Mouse (Mus musculus): ENCODE data around the gene Gm49601.
A peak's percentile ranks its signal among the peaks of the same experiment; 100 is the strongest.

The Gm49601 gene

DNA sequence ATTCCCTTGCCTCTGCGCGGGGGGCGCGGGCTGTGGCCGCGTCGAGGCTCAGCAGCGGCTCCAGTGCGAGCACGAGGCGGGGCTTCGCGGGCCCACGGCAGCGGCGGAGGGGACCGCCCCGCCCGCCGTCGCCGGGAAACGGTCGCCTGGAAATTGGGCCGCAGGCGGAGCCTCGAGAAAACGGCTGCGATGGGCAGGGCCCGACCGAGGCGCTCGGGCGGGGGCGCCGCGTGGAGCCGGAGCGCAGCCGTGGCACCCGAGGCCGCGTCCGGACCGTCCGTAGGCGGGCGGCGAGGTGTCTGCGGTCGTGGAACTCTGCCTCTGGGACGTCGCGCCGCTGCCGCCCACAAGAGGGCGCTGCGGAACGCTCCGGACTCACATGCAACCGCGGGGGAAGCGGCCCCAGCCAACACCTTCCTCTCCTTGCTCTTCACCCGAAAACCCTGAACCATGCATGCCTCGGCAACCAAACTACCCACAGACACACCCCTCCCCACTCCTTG is at the start of gene Gm49601:
Gene Gm49601, minus strand, starts transcription at position 52 of the 503 bp plus-strand sequence.
- DNase-seq (ENCODE audit: low read depth, low spot score) = peak; percentile 17

DNA sequence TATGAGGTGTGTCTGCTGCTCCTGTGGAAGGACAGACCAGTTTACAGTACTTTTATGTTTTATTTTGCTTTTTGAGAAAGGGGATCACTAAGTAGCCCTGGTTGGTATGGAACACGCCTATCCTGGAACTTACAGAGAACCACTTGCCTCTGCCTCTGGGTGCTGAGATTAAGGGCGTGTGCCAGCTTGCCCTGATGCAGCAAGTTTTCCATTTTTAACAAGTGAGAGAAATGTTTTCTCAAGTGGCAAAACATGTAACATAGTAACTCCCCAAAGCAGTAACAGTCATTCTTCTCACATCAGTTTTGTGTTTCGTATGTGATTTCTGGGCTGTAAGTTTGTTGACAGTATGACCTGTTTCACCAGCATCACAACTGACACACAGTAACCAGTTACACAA is 46.8 kb upstream of the Gm49601 start:
- DNase-seq (ENCODE audit: low read depth, low spot score) = no peak

DNA sequence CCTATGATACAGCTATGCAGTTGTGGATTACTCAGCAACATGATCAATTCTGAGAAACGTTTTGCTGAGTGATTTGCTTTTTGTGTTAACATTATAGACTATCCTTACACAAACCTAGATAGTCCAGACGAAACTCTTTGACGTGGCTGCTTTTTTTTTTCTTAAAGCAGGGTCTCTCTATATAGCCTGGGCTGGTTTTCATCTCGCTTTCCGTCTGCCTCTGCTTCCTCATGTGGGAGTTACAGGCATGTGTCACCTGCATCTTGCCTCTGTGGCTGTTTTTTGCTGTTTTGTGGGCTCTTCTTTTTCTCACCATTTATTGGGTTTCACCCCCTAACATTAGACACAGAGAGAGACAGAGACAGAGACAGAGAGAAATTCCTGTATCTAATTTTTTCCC is 45.8 kb upstream of the Gm49601 start:
- DNase-seq (ENCODE audit: low read depth, low spot score) = no peak

DNA sequence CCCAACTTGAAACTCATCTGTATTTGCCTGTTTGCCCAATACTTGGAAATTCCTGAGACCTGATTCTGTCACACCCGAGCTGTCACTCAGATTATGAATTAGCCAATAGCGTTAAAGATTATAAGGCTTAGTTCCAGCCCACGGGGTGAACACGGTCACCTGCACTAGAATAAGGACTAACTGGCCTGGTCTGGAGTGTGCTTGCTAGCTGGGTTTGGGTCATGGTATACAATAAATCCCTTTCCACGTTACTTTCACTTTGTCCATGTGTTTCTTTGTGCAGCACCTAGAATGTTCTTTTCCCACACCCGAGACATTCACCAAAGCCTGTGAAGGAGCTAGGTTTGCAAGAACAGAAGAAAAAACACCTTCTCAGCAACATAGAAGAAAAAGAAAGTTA is 43.7 kb upstream of the Gm49601 start:
- no peak for DNase-seq (ENCODE audit: low read depth, low spot score)

DNA sequence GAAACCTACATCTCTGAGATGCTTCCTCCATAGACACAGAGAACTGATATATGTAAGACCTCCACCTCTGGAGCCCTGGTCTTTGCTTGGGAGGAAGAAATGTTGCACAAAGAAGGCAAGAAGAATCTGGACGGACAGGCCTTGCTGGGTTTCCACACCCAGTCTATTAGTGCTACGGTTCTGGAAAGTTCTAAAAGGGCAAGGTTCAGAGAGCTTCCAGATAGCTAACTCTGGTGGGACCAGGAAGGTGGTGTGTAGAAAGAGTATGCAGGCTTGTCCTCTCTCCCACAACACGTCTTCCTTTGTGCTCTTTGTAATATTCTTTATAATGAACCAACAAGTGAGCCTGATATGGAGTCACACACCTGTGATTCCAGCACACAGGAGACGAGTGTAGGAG is 32.4 kb upstream of the Gm49601 start:
- no peak for DNase-seq (ENCODE audit: low read depth, low spot score)

DNA sequence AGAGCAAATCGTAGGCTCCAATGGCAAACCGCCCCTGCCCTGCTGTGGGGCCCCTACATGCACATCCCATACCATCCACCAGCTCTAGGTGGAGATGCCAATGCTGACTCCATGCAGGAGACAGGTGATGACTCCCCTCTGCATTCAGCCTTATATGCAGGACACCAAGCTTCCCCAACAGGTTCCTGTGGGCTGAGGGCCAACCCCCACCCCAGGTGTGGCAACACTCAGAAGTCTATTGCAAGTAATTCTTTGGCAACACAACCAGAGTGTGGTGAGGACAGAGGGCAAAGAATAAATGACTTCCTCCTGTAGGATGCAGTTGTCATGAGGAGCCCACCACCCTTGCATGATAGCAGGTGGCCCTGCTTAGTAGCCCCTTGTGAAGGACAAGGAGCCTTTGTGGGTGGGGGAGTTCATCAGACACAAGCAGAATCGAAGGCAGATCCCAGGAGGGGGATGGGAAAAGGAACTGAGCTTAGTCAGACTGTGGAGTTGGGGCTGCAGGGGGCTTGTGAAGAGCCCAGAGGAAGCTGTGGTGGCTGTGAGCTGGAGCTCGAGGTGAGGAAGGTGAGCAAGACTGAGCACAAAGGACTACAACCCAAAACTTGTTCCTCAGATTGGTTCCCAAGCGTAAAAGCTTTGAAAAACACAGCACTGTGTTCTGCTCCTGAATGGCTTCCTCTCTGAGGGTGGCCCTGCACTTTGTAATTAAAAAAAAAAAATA is 29.3 kb upstream of the Gm49601 start:
- DNase-seq (ENCODE audit: low read depth, low spot score) = no peak

DNA sequence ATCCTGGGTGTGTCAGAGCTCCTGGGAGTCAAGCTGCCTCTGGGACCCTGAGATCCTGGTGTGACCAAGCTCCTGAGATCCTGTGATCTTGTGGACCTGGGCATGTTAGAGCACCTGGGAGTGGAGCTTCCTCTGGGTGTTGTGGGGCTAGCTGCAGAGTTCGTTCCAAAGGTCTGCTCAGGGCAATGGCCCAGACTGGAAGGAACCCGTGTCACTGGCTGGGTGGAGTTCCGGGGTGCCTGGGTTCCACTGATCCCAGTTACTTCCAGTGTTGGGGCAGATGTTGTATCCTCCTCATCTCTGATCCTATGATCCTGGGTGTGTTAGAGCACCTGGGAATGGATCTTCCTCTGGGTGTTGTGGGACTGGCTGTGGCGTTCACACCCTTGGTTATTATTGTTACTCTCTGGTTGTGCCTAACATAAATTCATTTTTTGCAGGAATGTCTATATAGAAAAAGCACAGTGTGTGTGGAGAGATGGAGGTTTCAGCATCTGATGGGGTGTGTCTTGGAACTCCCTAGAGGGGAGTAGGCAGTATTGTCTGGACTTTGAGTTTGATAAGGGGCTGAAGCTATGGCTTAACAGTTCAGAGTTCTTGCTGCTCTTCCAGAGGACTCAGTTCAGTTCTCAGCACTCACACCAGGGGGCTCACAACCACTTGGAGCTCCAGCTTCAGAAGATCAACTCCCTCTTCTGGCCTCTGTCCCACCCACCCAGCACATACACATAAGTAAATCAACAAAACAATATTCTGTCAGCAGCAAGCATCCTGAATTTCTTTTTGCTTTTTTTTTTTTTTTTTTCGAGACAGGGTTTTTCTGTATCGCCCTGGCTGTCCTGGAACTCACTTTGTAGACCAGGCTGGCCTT is 27.3 kb upstream of the Gm49601 start:
- no peak for DNase-seq (ENCODE audit: low read depth, low spot score)

DNA sequence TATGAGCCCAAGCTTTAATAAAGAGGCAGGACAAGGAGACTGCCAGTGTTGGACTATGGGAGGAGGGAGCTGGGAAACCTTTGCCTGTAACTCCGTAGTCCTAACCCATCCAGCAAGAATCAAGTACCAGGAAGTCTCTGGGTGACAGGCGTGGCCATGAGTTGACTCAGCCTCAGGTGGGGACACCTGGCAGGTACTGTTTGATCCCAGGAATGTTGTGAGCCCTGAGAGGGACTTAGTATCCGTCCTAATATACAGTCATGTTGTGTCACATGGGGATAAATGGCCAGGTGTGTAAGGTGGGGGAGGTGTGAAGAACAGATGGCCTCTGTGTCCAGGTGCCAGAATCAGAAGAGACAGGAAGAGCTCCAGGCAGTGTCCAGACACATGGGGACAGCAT is 22.9 kb upstream of the Gm49601 start:
- no peak for DNase-seq (ENCODE audit: low read depth, low spot score)

DNA sequence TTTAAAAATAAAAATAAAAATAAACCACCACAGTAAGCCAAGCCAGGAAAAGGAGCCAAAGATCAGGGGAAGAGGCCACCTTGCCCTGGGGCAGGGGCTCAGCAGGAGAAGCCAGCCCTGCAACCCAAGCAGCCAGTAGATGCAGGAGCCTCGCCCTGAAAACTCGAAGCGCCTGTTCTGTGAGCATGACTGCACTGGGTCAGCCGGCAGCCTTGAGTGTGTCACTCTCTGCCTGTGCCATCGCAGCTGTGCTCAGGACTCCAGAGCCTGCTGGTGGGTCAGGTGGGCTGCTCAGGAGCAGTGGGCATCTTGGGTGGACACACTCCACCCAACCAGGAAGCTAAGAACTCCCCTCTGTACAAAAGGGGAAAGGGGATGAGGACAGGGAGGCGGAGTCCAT is 19.1 kb upstream of the Gm49601 start:
- DNase-seq (ENCODE audit: low read depth, low spot score) = no peak

DNA sequence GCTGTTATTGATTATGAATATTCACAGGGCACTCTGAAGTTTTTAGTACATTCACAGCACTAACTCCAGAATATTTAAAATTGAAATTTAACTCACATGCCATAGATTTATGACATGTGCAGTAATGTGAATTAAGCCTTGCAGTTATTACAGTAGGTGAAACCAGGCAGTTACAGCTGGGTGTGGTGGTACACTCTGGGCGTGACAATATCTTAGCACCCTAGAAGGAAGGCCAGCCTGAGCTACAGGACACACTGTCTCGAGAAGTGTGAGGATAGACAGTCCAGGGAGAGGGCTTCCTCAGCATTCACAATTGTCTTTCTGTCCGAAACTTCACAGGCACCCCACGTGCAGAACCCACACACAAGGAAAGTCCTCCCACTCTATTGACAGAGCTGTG is 18.3 kb upstream of the Gm49601 start:
- DNase-seq (ENCODE audit: low read depth, low spot score) = no peak

DNA sequence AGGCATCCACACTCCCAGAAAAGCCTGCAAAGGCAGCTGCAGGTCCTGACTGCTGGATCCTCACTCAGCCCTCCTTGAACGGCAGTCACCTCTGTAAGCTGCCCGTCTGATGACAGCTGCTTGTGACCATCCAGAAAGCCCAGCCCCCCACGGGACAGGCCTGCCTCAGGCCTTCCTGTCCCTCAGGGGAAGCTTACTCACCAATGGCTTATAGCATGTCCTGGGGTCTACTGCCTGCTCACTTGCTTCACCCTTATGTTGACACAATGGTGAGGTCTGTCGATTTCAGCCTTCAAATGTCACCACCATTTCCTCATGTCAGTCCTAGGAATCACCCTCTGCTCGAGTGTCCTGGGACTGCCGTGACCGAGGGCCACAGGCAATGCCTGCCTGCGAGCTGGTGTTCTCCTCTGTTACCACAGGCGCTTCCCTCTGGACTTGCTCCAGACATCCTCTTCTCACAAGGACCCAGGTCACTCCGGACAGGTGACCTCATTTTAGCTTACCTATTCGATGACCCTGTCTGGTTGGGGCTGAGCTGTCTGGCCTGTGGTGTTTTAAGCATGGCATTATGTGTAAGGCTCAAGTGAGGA is 17.3 kb upstream of the Gm49601 start:
- no peak for DNase-seq (ENCODE audit: low read depth, low spot score)

DNA sequence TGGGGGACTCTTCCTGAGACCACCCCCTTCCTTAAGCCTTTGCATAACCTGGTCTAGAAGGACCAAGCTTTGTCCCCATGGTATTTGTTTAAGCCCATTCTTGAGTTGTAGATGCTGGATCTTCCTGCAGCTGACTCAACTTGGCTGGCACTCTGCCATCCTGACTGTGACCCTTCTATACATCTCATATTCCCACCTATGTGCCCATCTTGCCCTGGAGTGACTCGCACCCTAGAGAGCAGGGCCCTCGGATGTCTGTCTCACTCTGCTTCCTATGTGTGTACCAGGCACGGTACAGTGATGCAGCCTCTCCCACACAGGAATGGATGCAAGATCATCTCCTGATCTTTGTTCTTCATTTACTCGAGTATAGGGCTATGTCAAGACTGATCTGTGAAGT is 16.7 kb upstream of the Gm49601 start:
- no peak for DNase-seq (ENCODE audit: low read depth, low spot score)

DNA sequence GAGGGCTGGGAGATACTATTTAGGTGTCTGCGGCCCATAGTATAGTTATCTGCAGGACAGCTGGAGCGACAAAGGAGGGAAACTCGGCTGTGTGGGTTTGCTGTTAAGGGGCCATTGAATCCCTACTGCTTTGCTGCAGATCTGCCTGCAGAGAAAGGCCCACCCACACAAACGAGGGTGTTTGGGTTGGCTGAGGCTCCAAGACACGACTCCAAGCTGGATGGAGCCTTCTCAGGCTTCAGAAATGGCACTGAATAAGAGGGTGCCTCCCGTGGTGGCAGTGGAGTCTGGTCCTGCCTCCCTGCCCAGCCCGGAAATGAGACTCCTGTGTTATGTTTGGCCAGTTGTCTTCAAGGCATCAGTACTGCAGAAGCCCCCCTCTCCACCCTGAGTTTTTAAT is 16.1 kb upstream of the Gm49601 start:
- DNase-seq (ENCODE audit: low read depth, low spot score) = no peak

DNA sequence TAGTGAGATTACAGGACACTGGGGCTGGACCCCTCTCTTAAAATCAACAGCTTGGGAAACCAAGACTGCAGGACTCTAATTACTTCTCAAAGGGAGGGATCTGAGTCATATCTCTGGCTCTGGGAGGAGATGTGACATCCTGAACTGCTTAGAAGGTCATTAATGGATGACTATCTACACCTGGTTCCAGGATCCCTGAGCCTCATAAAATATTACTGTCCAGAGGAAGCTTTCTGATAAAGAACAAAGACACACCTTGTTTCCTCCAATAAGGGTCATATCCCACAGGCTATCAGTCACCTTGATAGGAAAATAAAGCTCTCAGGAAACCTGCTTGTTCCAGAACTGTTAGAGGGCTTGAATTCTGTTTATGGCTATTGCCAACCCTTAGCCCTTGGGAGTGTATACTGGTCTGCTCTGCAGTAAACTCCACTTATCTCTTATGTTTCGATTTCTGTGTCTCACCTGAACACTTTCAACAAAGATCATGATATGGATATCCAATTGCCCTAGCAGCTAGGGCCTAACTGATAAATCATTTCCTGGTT is 13.2 kb upstream of the Gm49601 start:
- no peak for DNase-seq (ENCODE audit: low read depth, low spot score)

DNA sequence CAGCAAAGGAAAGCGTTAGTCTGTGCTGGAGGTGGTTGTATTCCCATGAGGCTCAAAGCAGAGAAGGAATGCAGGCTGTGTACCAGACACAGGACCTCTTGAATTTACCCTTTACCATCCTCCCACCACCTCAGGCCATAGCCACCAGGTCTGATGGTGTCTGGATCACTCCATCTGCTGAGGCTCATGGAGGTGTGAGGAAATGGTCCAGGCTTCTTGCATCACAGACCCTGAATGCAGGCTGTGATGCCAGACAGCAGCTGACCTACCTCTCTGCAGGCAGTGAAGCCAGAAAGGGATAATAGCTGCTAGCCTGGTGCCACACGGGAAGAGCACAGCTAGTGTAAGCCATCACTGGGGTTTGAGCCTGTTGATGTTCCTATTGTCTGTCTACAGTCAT is 12.2 kb upstream of the Gm49601 start:
- no peak for DNase-seq (ENCODE audit: low read depth, low spot score)

DNA sequence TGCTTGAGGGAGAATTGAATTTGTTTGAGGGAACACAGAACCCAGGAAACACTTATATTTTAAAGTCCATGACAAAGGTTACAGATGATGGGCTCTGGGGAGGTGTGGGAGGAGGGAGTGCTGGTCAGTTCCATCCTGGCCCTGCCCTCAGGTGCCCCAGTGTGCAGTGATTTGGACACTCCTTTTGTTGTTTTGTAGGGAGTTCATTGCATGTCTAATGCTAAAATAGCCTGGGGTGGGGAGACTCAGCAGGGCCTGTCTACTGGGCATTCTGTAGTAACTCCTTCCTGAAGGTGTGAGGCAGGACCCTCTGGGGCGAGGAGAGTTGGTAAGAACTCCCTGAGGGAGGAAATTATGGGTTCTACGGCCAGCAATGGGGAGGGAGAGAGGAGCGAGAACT is 10.6 kb upstream of the Gm49601 start:
- no peak for DNase-seq (ENCODE audit: low read depth, low spot score)

DNA sequence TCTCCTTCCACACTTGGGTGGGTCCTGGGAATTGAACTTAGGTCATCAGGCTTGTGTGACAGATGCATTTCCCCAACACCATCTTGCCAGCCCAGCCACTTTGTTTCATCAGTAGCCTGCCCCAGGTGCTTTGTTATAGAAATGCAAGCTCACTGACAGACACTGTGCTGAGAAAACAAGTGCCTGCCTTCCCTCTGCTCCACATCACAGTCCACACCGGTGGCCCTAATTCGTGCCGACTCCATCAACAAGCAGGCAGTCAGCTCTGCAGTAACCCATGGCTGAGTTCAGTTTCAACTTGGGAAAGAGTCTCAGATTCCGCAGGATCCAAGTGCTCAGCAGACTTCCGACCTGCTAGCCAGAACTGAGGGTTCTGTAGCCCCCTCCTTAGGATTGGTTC is 10.2 kb upstream of the Gm49601 start:
- no peak for DNase-seq (ENCODE audit: low read depth, low spot score)

DNA sequence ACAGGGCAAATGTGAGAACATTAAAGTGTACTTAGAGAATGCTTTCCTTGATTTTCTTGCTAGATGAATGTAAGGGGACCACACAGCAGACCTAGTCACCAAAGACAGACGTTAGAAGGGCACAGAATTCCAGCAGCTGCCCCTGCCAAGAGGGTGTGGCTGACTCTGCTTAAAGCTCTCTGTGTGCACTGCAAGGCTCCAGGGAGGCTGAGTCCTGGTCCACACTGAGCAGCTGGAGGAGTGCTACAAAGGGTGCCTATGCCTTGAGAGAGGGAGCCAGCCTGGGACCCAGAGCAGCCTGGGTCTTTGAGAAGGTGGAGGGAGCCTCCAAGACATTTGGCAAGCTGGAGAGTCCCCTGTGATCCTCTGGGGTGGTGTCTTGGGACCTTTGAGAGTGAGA is 7.1 kb upstream of the Gm49601 start:
- DNase-seq (ENCODE audit: low read depth, low spot score) = no peak

DNA sequence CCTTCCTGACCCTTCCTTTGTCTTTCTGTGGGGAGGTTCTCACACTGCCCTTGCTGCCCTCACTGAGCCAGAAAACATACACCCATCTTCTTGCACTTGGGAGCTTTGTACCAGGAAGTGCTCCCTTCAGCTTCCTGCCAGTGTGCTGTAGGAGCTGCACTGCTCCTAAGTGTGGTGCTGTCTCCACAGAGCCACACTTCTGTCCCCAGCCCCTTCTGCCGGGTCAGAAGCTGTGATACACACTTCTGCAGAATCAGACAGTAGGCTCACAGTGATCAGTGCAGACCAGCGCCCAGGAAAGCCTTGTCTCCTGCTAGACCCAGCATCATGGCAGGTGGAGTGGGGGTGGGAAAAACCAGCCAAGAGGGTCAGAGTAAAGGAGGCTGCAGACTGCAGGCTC is 6.6 kb upstream of the Gm49601 start:
- no peak for DNase-seq (ENCODE audit: low read depth, low spot score)

DNA sequence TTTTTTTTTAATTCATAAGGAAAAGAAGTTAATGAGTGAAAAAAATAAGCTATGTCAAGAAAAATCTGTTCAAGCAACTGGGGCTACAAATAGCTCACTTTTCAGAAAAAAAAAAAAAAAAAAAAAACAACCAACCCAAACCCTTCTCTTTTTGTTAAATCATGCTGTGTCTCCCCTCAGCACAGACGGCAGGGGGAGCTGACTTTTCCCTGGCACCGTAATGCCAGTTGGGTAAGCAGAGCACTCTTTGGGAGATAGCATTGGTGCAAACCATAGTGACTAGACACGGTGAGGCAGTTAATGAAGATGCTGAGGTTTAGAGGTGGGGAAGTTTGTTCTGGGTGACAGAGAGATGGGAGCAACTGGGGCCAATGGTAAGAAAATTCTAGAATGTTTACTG is 5.8 kb upstream of the Gm49601 start:
- no peak for DNase-seq (ENCODE audit: low read depth, low spot score)

DNA sequence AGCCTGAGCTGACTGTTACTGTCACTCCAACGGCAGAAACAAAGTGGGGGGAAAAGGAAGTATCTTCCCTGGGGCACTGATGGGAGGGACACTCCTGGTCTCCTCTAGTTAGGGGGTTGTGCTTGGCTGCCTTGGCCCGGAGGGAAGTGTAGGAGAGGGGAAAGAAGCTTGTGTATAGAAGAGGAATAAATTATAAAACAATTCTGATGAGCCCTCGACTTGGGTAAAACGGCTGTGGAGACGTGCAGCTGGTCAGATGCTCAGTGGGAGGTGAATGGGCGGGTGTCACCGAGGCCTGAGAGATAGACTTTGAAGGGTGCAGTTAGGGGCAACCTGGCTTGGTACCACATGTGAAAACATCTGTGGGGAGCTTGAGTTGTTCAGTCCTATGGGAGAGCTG is 4.9 kb upstream of the Gm49601 start:
- no peak for DNase-seq (ENCODE audit: low read depth, low spot score)

DNA sequence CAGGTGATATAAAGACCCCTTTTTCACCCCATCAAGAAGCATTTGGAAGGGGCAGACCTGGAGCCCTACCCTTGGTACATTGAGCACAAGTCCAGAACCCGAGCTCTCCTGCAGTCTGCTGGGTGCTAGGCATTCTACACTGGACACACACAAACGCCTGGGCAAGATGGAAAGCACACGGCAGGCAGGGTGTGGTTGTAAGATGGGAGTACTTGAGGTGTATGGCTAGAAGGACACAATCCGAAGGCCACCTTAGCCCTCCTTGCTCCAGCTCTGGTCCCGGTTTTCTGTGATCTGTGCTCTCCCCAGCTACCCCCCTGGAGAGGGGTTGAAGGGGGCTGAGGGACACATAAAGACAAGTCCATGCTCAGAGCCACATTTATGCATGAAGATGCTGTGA is 4.1 kb upstream of the Gm49601 start:
- DNase-seq (ENCODE audit: low read depth, low spot score) = no peak
